Mouse (Mus musculus) hindbrain, embryonic 15.5 days (tissue): ENCODE data around the gene Kansl2. TPM values are rescaled to one million over a fixed set of nuclear protein-coding genes. Genes with fewer than 3 reads are reported as not detected.

Experiments used
- ATAC-seq: fragments of 200-750 bp; cut with Nextera tagmentation; 2 replicates; pipeline ENCODE4 v1.8.0; 2017; ENCODE audit warnings: low read depth, moderate number of reproducible peaks, moderate TSS enrichment; ENCODE audit not compliant: low FRiP score
- H3K27ac ChIP-seq: fragments of 300-500 bp; sonication (generic); replicated peaks from 2 replicates; pipeline ENCODE4 v1.5.1; 2015; ENCODE audit warnings: mild to moderate bottlenecking, inconsistent platforms
- H3K27me3 ChIP-seq: fragments of 300-500 bp; sonication (generic); 2 replicates; pipeline ENCODE4 v1.6.1; 2015; ENCODE audit warnings: control low read depth, inconsistent platforms
- H3K36me3 ChIP-seq: fragments of 300-500 bp; sonication (generic); 2 replicates; pipeline ENCODE4 v1.6.1; 2015; ENCODE audit warnings: control low read depth, inconsistent platforms
- H3K4me1 ChIP-seq: fragments of 300-500 bp; sonication (generic); replicated peaks from 2 replicates; pipeline ENCODE4 v1.6.1; 2015; ENCODE audit warnings: control low read depth, inconsistent platforms
- H3K4me2 ChIP-seq: fragments of 300-500 bp; sonication (generic); 2 replicates; pipeline ENCODE4 v1.6.1; 2015; ENCODE audit warnings: moderate library complexity, mild to moderate bottlenecking, inconsistent platforms
- H3K4me3 ChIP-seq: fragments of 300-500 bp; sonication (generic); 2 replicates; pipeline ENCODE4 v1.5.1; 2015; ENCODE audit warnings: mild to moderate bottlenecking, inconsistent platforms
- H3K9ac ChIP-seq: fragments of 300-500 bp; sonication (generic); 2 replicates; pipeline ENCODE4 v1.6.1; 2015; ENCODE audit warnings: inconsistent platforms
- H3K9me3 ChIP-seq: fragments of 300-500 bp; sonication (generic); 2 replicates; pipeline ENCODE4 v1.6.1; 2016; ENCODE audit warnings: control low read depth, inconsistent platforms
- WGBS: fragments of 180-500 bp; shearing (Covaris S2); methylation state at CpG from one replicate; pipeline ENCODE4 v1.1.7; 2015; 5-methylcytosine and 5-hydroxymethylcytosine counted together
- polyA plus RNA-seq: library from polyadenylated mRNA; unstranded; fragments of >200 nt; fragmentation: Nextera tagmentation; extraction: Ambion mirVana; gene quantifications from 2 replicates; pipeline ENCODE4 v1.2.1, GENCODE M21; 2015

Gene Kansl2
- 108 TPM in 2 replicates for polyA plus RNA-seq

- Histone ChIP-seq H3K4me1 (peaks cover 24% of the 10 kb centered on the region), H3K27ac (peak within 1 kb of the TSS; percentile 100), H3K4me3 (peak within 1 kb of the TSS; percentile 95), H3K27me3 (no peaks in the 10 kb centered on the region), H3K9ac (peak within 1 kb of the TSS; percentile 99), H3K9me3 (no peaks in the 10 kb centered on the region), H3K36me3 (peaks cover 24% of the 10 kb centered on the region), H3K4me2 (peak within 1 kb of the TSS; percentile 93)
- WGBS = under 1% methylated on average over 59 of the region's 70 CpGs
- peak; percentile 100 for ATAC-seq
Observed at GRCm38 (mm10) chr15:98533881-98534627, at the start of gene Kansl2. TSS of gene Kansl2 (minus strand) at chr15:98534264.

GRCm38 (mm10) chr15:98582996-98583395, 48.9 kb upstream of the Kansl2 start:
- no peak overlapping the region for H3K4me3 ChIP-seq
- no peaks in the 10 kb centered on the region for H3K27me3 ChIP-seq
- H3K27ac ChIP-seq = no peak overlapping the region
- no peak for ATAC-seq
- no peak overlapping the region for H3K4me2 ChIP-seq
- no peaks in the 10 kb centered on the region for H3K9me3 ChIP-seq
- H3K36me3 ChIP-seq = no peaks in the 10 kb centered on the region
- no peak overlapping the region for H3K9ac ChIP-seq
- H3K4me1 ChIP-seq = no peaks in the 10 kb centered on the region
- 83% methylated on average over 8 of the region's 8 CpGs for WGBS

DNA sequence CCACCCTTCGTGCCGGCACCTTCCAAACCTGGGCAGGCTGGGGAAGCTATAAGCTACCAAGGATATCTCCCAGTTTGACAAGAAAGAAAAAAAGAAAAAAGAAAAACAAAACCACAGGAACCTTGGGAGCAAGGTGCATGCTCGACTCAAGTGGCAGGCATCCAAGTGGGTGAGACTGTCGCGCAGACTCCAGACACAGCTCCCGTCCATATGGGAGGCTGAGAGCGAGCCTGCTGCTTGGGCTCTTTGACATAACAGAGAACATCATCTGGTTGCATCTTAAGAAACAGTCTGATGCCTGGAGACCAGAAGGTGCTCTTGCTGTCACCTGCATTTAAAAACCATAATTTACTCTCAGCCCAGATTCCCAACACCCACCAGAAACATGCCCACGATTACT, 48.3 kb upstream of the Kansl2 start:
- H3K4me1 ChIP-seq = no peaks in the 10 kb centered on the region
- H3K4me3 ChIP-seq = no peak overlapping the region
- no peak for ATAC-seq
- no peak overlapping the region for H3K27ac ChIP-seq
- H3K27me3 ChIP-seq = no peaks in the 10 kb centered on the region
- no peaks in the 10 kb centered on the region for H3K36me3 ChIP-seq
- WGBS = 80% methylated on average over 8 of the region's 8 CpGs
- H3K9me3 ChIP-seq = no peaks in the 10 kb centered on the region
- H3K4me2 ChIP-seq = no peak overlapping the region
- no peak overlapping the region for H3K9ac ChIP-seq

- H3K4me2 ChIP-seq = no peak overlapping the region
- ATAC-seq = peak; percentile 84; the same call in 1 of the 2 replicates
- H3K4me1 ChIP-seq = no peaks in the 10 kb centered on the region
- H3K9me3 ChIP-seq = no peaks in the 10 kb centered on the region
- no peak overlapping the region for H3K4me3 ChIP-seq
- no peak overlapping the region for H3K27ac ChIP-seq
- H3K27me3 ChIP-seq = no peaks in the 10 kb centered on the region
- H3K9ac ChIP-seq = no peak overlapping the region
- no peaks in the 10 kb centered on the region for H3K36me3 ChIP-seq
- 43% methylated on average over 5 of the region's 5 CpGs for WGBS
Observed at GRCm38 (mm10) chr15:98579795-98580464, 45.9 kb upstream of the Kansl2 start.

GRCm38 (mm10) chr15:98579310-98579709, 45.2 kb upstream of the Kansl2 start:
- H3K27me3 ChIP-seq = no peaks in the 10 kb centered on the region
- WGBS = 77% methylated on average over 2 of the region's 2 CpGs
- H3K36me3 ChIP-seq = no peaks in the 10 kb centered on the region
- no peaks in the 10 kb centered on the region for H3K4me1 ChIP-seq
- H3K9me3 ChIP-seq = no peaks in the 10 kb centered on the region
- no peak overlapping the region for H3K4me2 ChIP-seq
- H3K27ac ChIP-seq = no peak overlapping the region
- H3K4me3 ChIP-seq = no peak overlapping the region
- no peak for ATAC-seq
- H3K9ac ChIP-seq = no peak overlapping the region

- Histone ChIP-seq H3K4me2 (no peak overlapping the region), H3K27ac (no peak overlapping the region), H3K4me3 (no peak overlapping the region), H3K4me1 (peaks cover 11% of the 10 kb centered on the region), H3K9me3 (no peaks in the 10 kb centered on the region), H3K27me3 (no peaks in the 10 kb centered on the region), H3K36me3 (no peaks in the 10 kb centered on the region), H3K9ac (no peak overlapping the region)
- ATAC-seq = no peak
- whole genome bisulfite sequencing = 79% methylated on average over 4 of the region's 4 CpGs
Observed at GRCm38 (mm10) chr15:98573293-98573692, 39.2 kb upstream of the Kansl2 start.

DNA sequence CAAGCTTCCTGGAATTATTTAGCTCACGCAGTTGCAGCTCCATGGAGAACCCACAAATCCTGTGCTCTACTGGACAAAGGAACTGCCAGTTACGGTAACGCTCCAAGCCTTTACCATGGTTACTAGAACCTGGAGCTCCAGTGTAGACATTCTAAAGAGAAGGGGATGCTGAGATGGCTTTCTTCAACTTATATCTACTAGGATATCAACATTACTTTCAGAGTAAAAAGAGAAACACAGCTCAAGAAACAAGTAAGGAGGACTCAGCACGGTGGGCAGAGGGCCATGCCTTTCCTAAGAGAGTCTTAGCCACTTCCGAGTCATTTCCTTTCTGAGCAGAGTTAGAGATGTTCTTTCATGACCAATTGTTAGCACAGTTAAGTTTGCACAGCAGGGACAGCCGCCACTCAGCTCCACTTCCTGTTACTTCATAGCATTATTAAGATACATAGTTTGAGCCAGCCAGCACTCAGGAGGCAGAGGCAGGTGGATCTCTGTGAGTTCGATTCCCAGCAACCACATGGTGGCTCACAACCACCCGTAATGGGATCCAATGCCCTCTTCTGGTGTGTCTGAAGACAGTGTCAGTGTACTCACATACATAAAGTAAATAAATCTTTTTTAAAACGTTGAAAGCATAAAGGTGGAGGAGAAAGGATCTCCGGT, 36.9 kb upstream of the Kansl2 start, which contains the start of the genes Ccnt1 and 4930415O20Rik:
TSS of gene Ccnt1 (minus strand) at position 51 of the 666 bp plus-strand sequence.
TSS of gene 4930415O20Rik (plus strand) at position 132 of the 666 bp plus-strand sequence.
- ATAC-seq = no peak
- Histone ChIP-seq H3K36me3 (no peaks in the 10 kb centered on the region), H3K9ac (no peak within 1 kb of the TSS), H3K4me2 (no peak within 1 kb of the TSS), H3K27ac (no peak within 1 kb of the TSS), H3K27me3 (no peaks in the 10 kb centered on the region), H3K9me3 (no peaks in the 10 kb centered on the region), H3K4me1 (peaks cover 20% of the 10 kb centered on the region), H3K4me3 (no peak within 1 kb of the TSS)
- WGBS = 84% methylated on average over 10 of the region's 10 CpGs

- H3K27me3 ChIP-seq = no peaks in the 10 kb centered on the region
- H3K4me1 ChIP-seq = peaks cover 31% of the 10 kb centered on the region
- H3K36me3 ChIP-seq = no peaks in the 10 kb centered on the region
- H3K4me3 ChIP-seq = no peak overlapping the region
- no peak overlapping the region for H3K4me2 ChIP-seq
- ATAC-seq = no peak
- no peak overlapping the region for H3K9ac ChIP-seq
- H3K9me3 ChIP-seq = no peaks in the 10 kb centered on the region
- no peak overlapping the region for H3K27ac ChIP-seq
- 90% methylated on average over 4 of the region's 4 CpGs for WGBS
Observed at GRCm38 (mm10) chr15:98569795-98570365, 35.8 kb upstream of the Kansl2 start.

GRCm38 (mm10) chr15:98569216-98569615, 35.2 kb upstream of the Kansl2 start:
- Histone ChIP-seq H3K4me2 (peak overlapping the region; percentile 84), H3K27ac (no peak overlapping the region), H3K9ac (peak overlapping the region; percentile 91), H3K27me3 (no peaks in the 10 kb centered on the region), H3K36me3 (no peaks in the 10 kb centered on the region), H3K4me1 (peaks cover 35% of the 10 kb centered on the region), H3K9me3 (no peaks in the 10 kb centered on the region), H3K4me3 (peak overlapping the region; percentile 93)
- ATAC-seq = no peak
- WGBS = 71% methylated on average over 7 of the region's 7 CpGs

GRCm38 (mm10) chr15:98568256-98569033, 34.4 kb upstream of the Kansl2 start:
- Histone ChIP-seq H3K9ac (peak overlapping the region; percentile 91), H3K36me3 (no peaks in the 10 kb centered on the region), H3K27me3 (no peaks in the 10 kb centered on the region), H3K27ac (peak overlapping the region; percentile 96), H3K4me2 (peak overlapping the region; percentile 84), H3K9me3 (no peaks in the 10 kb centered on the region), H3K4me3 (peak overlapping the region; percentile 93), H3K4me1 (peaks cover 39% of the 10 kb centered on the region)
- 14% methylated on average over 22 of the region's 22 CpGs for WGBS
- ATAC-seq = no peak
